Mouse (Mus musculus) ES-E14 (cell line): ENCODE measurements around the gene Mrln. TPM values are rescaled to one million over a fixed set of nuclear protein-coding genes. Genes with fewer than 3 reads are reported as not detected.
"Not testable (repeated sequence)": the region's sequence is repeated elsewhere in the genome, so short reads cannot be mapped to it uniquely, and the experiment has no call there.

ENCODE experiments used
- DNase-seq: peaks from one replicate; pipeline ENCODE4 v3.0.0-alpha.2; 2013; ENCODE audit warnings: low read depth, low spot score
- H3K27ac ChIP-seq: 2 replicates; pipeline ENCODE4 v1.5.1; 2012; ENCODE audit warnings: low read depth, mild to moderate bottlenecking, low read length, moderate library complexity, mixed read lengths; ENCODE audit not compliant: poor library complexity, insufficient read depth, severe bottlenecking
- H3K36me3 ChIP-seq: 2 replicates; pipeline ENCODE4 v1.6.1; 2012; ENCODE audit warnings: mild to moderate bottlenecking, low read length, moderate library complexity, mixed read lengths; ENCODE audit not compliant: control insufficient read depth, poor library complexity, insufficient read depth, severe bottlenecking
- H3K4me1 ChIP-seq, 2 experiments: fragments of 150-350 bp in 1 of 2; sonication (generic) in 1 of 2; 2 replicates each; pipeline ENCODE4 v1.6.1; 2012; ENCODE audit warnings: low read length in 2 of 2, mild to moderate bottlenecking in 1 of 2, mixed read lengths in 1 of 2; ENCODE audit not compliant: control insufficient read depth in 2 of 2, insufficient read depth in 2 of 2, poor library complexity in 1 of 2
- H3K4me3 ChIP-seq, 2 experiments: fragments of 150-350 bp in 1 of 2; sonication (generic) in 1 of 2; 2 replicates each; pipeline ENCODE4 v1.5.1; 2012; ENCODE audit warnings: low read length in 2 of 2, low read depth in 1 of 2, mild to moderate bottlenecking in 1 of 2, mixed read lengths in 1 of 2; ENCODE audit not compliant: insufficient read depth in 1 of 2, poor library complexity in 1 of 2, severe bottlenecking in 1 of 2
- H3K9ac ChIP-seq: 2 replicates; pipeline ENCODE4 v1.6.1; 2012; ENCODE audit warnings: low read depth, mild to moderate bottlenecking, low read length, mixed read lengths; ENCODE audit not compliant: poor library complexity, insufficient read depth, severe bottlenecking
- H3K9me3 ChIP-seq: fragments of 150-350 bp; sonication (generic); 2 replicates; pipeline ENCODE4 v1.6.1; 2012; ENCODE audit warnings: low read depth, mild to moderate bottlenecking, low read length; ENCODE audit not compliant: control insufficient read depth, insufficient read depth
- CHD2 ChIP-seq: IDR thresholded peaks from 2 replicates; pipeline ENCODE4 v1.6.1; 2014; ENCODE audit warnings: mild to moderate bottlenecking, low read depth, low read length, inconsistent platforms
- HCFC1 ChIP-seq: IDR thresholded peaks from 2 replicates; pipeline ENCODE4 v1.6.1; 2012; ENCODE audit warnings: low read length, inconsistent platforms, borderline replicate concordance; ENCODE audit not compliant: insufficient read depth
- MAFK ChIP-seq: IDR thresholded peaks from 2 replicates; pipeline ENCODE4 v1.6.1; 2014; ENCODE audit warnings: mild to moderate bottlenecking, low read depth, low read length, inconsistent platforms; ENCODE audit not compliant: insufficient read depth
- ZC3H11A ChIP-seq: IDR thresholded peaks from 2 replicates; pipeline ENCODE4 v1.6.1; 2012; ENCODE audit warnings: low read depth, mild to moderate bottlenecking, inconsistent platforms, low read length, borderline replicate concordance
- ZNF384 ChIP-seq: IDR thresholded peaks from 2 replicates; pipeline ENCODE4 v1.6.1; 2012; ENCODE audit warnings: low read depth, low read length, inconsistent platforms
- in situ Hi-C, 2 experiments: fragments of 600-800 bp; cut with MboI; formaldehyde crosslinking; loops; one replicate each; pipeline ENCODE4 v1.15.1; 2025; ENCODE audit warnings: low sequenced_read_pairs in 2 of 2, inconsistent platforms in 1 of 2; ENCODE audit not compliant: unreplicated experiment in 2 of 2
- total RNA-seq: library from RNA; depleted of rRNA; stranded (reverse); fragments of 300-350 nt; gene quantifications from 2 replicates; pipeline ENCODE4 v1.2.3, GENCODE M21; 2012

The Mrln gene
- total RNA-seq, 1 experiment: not detected

DNA sequence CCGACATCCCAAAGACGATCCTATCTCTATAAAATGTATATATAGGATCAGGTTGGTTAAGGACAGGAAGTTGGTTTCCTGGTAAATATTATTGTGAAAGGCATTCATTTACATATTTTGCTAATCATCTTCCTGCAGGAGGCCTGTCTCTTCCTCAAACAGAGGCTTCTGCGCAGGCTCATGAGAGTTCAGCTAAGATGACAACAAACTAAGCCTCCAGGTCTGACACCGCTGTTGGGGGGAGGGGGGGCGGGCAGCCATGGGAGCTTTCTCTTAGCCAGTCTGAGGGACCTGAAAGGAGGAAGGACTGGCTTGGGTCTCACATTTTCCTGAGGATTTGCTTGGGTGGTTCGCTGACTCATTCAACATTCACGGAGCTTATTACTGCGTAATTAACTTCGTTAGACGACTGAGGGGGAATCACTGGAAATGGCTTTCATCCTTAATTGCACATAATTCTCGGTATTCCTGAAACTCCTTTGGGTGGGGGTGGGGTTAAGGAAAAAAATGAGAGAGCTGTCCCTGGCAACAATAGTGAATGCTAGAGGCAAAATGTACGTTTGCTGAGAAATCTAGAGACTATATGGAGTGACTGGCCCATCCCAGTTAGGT lies 3.5 kb upstream of the Mrln start:
- Histone ChIP-seq H3K4me3 (no peak overlapping the region), H3K4me1 (peaks cover under 1% of the 10 kb centered on the region in 2 experiments; a peak in 1 of 4 replicates), H3K9me3 (no peaks in the 10 kb centered on the region), H3K9ac (no peak overlapping the region), H3K36me3 (no peaks in the 10 kb centered on the region), H3K27ac (no peak overlapping the region)
- DNase-seq: no peak
- in situ Hi-C loops: no loop called here
- no peak for TF ChIP-seq ZC3H11A
- no peak for TF ChIP-seq MAFK
- TF ChIP-seq CHD2: no peak
- TF ChIP-seq HCFC1: no peak
- TF ChIP-seq ZNF384: no peak

- no peaks in the 10 kb centered on the region for H3K9me3 ChIP-seq
- TF ChIP-seq ZC3H11A (no peak), HCFC1 (no peak), MAFK (no peak)
- H3K27ac ChIP-seq: no peak overlapping the region
- no peak for DNase-seq
- no peaks in the 10 kb centered on the region for H3K4me1 ChIP-seq
- no peak overlapping the region for H3K9ac ChIP-seq
- in situ Hi-C loops: no loop called here
- no peaks in the 10 kb centered on the region for H3K36me3 ChIP-seq
- H3K4me3 ChIP-seq: no peak overlapping the region
These were observed 6.8 kb downstream of the Mrln start for GRCm38 (mm10) chr10:70211281-70211680.

DNA sequence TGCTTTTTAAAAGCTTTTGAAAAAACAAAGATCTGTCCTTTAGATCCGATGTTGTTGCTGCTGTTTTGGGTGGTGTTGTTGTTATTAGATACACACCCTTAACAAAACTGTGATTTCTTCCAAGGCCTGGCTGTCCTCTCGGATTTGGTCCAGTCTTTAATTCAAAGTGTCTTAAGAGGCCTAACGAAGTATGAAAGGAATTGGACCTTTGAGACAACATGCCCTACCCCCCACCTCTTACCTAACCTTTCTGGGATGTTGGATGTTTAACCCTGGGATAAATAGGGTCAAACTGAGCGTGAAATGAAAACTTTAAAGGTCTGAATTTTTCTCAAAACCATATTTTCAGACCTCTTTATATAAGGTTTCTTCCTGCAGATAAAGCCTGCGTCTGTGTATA lies 16.5 kb downstream of the Mrln start:
- no peak overlapping the region for H3K9ac ChIP-seq
- in situ Hi-C loops: no loop called here
- no peak for DNase-seq
- H3K36me3 ChIP-seq: no peaks in the 10 kb centered on the region
- no peak overlapping the region for H3K4me3 ChIP-seq
- no peaks in the 10 kb centered on the region for H3K9me3 ChIP-seq
- TF ChIP-seq MAFK: no peak
- TF ChIP-seq ZNF384: no peak
- TF ChIP-seq ZC3H11A: no peak
- no peak for TF ChIP-seq HCFC1
- TF ChIP-seq CHD2: no peak
- H3K27ac ChIP-seq: no peak overlapping the region
- H3K4me1 ChIP-seq: no peaks in the 10 kb centered on the region

- H3K36me3 ChIP-seq, H3K4me3 ChIP-seq, in situ Hi-C loops, H3K27ac ChIP-seq, H3K9ac ChIP-seq, H3K9me3 ChIP-seq, H3K4me1 ChIP-seq, DNase-seq: not testable (repeated sequence)
These were observed 17.8 kb downstream of the Mrln start for GRCm38 (mm10) chr10:70222231-70222630.

- Histone ChIP-seq H3K36me3 (no peaks in the 10 kb centered on the region), H3K9me3 (no peaks in the 10 kb centered on the region), H3K27ac (no peak overlapping the region), H3K4me1 (no peaks in the 10 kb centered on the region), H3K9ac (no peak overlapping the region), H3K4me3 (no peak overlapping the region)
- TF ChIP-seq HCFC1 (no peak), CHD2 (no peak), MAFK (no peak), ZC3H11A (no peak), ZNF384 (no peak)
- no peak for DNase-seq
- in situ Hi-C loops: no loop called here
These were observed 20.1 kb downstream of the Mrln start for GRCm38 (mm10) chr10:70224571-70224970.
